Mouse (Mus musculus) spleen, adult 2 months (tissue): ENCODE measurements around the gene Nav2.

Experiments used
- CTCF ChIP-seq: fragments of 200-500 bp; IDR thresholded peaks from 2 replicates; pipeline ENCODE4 v1.5.1; 2011; ENCODE audit warnings: mild to moderate bottlenecking, inconsistent platforms; ENCODE audit not compliant: insufficient read depth, insufficient read length, insufficient replicate concordance; ENCODE audit errors: extremely low read depth
- POLR2A ChIP-seq: fragments of 200-500 bp; IDR thresholded peaks from 2 replicates; pipeline ENCODE4 v1.6.1; 2011; ENCODE audit warnings: low read depth, low read length, inconsistent platforms

GRCm38 (mm10) chr7:49276163-49276562, 367.6 kb downstream of the Nav2 start:
- TF ChIP-seq CTCF (no peak), POLR2A (no peak)
